Mouse (Mus musculus) ES-Bruce4 (cell line): Measurements from ENCODE around the gene Cenpc1.

Source experiments
- CTCF ChIP-seq: IDR thresholded peaks from one replicate; pipeline ENCODE4 v1.8.1; 2011; ENCODE audit warnings: low read depth, low read length
- EP300 ChIP-seq: IDR thresholded peaks from 2 replicates; pipeline ENCODE4 v1.6.1; 2011; ENCODE audit warnings: low read depth, low read length; ENCODE audit not compliant: insufficient read depth
- POLR2A ChIP-seq: IDR thresholded peaks from one replicate; pipeline ENCODE4 v1.8.1; 2011; ENCODE audit warnings: low read length; ENCODE audit not compliant: insufficient read depth

DNA sequence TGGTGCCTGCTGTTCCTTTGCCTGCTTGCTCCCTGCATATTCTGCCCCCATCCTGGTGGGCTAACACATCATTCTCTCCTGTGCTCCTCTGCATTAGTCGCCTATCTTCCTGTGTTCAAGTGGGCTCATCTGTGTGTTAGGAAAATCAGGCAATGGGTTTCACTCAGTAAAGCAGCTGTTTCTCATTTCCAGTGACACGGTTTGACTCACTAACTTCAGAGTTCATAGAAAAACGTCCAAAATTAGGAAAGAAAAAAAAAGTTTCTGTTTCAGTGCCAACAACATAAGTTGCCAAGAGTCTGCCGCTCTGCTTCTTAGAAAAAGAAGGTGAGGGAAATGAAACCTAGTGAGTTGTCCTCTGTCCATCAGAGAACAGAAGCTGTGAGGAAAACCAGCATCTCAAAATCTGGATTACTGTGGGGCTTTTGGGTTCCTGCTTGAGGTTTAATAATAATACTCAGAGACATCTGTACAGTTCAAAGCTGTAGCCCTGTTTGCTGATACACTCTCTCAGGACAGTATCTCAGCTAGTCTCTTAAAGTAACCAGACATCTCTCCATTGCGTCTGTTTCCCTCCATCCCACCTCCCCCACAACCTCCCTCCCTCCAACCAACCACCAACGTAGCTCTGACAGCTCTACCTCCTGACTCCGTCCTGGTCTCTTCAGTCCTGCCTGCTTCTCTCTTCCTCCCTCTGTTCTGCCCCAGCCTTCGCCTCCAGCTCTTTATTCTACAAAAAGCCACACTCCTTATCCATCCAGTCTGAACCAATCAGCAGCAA, 87.5 kb downstream of the Cenpc1 start:
- TF ChIP-seq CTCF (no peak), POLR2A (no peak), EP300 (no peak)
